Mouse (Mus musculus) embryonic facial prominence, embryonic 14.5 days (tissue): ENCODE measurements at regions not wholly inside any gene's neighbourhood (a gene's known extent, or its start where the extent isn't known, plus 50 kb on each side); places are given as distances from the start of the nearest gene placed in this dataset.
"Not testable (repeated sequence)": the region's sequence is repeated elsewhere in the genome, so short reads cannot be mapped to it uniquely, and the experiment has no call there.

Experiments
- ATAC-seq: fragments of 200-750 bp; cut with Nextera tagmentation; 2 replicates; pipeline ENCODE4 v1.8.0; 2017; ENCODE audit warnings: low read depth, moderate number of reproducible peaks, moderate TSS enrichment
- DNase-seq: peaks from one replicate; pipeline ENCODE4 v3.0.0-alpha.2; 2015; ENCODE audit warnings: low spot score
- H3K27ac ChIP-seq: fragments of 300-500 bp; sonication (generic); replicated peaks from 2 replicates; pipeline ENCODE4 v1.5.1; 2014; ENCODE audit warnings: low read depth, mild to moderate bottlenecking, low read length, moderate library complexity
- H3K27me3 ChIP-seq: fragments of 300-500 bp; sonication (generic); replicated peaks from 2 replicates; pipeline ENCODE4 v1.6.1; 2014; ENCODE audit warnings: low read length; ENCODE audit not compliant: control insufficient read depth, insufficient read depth
- H3K36me3 ChIP-seq: fragments of 300-500 bp; sonication (generic); 2 replicates; pipeline ENCODE4 v1.6.1; 2014; ENCODE audit warnings: low read length, mixed read lengths; ENCODE audit not compliant: control insufficient read depth, insufficient read depth
- H3K4me1 ChIP-seq: fragments of 300-500 bp; sonication (generic); 2 replicates; pipeline ENCODE4 v1.6.1; 2014; ENCODE audit warnings: antibody characterized with exemption, low read length; ENCODE audit not compliant: control insufficient read depth, insufficient read depth
- H3K4me2 ChIP-seq: fragments of 300-500 bp; sonication (generic); 2 replicates; pipeline ENCODE4 v1.6.1; 2014; ENCODE audit warnings: low read depth, mild to moderate bottlenecking, low read length, moderate library complexity, mixed read lengths
- H3K4me3 ChIP-seq: fragments of 300-500 bp; sonication (generic); 2 replicates; pipeline ENCODE4 v1.5.1; 2014; ENCODE audit warnings: low read depth, mild to moderate bottlenecking, low read length
- H3K9ac ChIP-seq: fragments of 300-500 bp; sonication (generic); 2 replicates; pipeline ENCODE4 v1.6.1; 2014; ENCODE audit warnings: low read depth, mild to moderate bottlenecking, low read length, moderate library complexity, mixed read lengths
- H3K9me3 ChIP-seq: fragments of 300-500 bp; sonication (generic); 2 replicates; pipeline ENCODE4 v1.6.1; 2016; ENCODE audit warnings: low read length; ENCODE audit not compliant: control insufficient read depth
- WGBS: fragments of 180-500 bp; shearing (Covaris S2); extraction: QIAGEN DNeasy Blood & Tissue Kit; methylation state at CpG from one replicate; pipeline ENCODE4 v1.1.7; 2014; 5-methylcytosine and 5-hydroxymethylcytosine counted together

GRCm38 (mm10) chr14:108709101-108709631 is 204.8 kb downstream of the Slitrk1 start:
- Histone ChIP-seq H3K4me3 (no peak overlapping the region), H3K36me3 (no peaks in the 10 kb centered on the region), H3K9ac (no peak overlapping the region), H3K9me3 (no peaks in the 10 kb centered on the region), H3K27me3 (no peaks in the 10 kb centered on the region), H3K27ac (no peak overlapping the region), H3K4me2 (no peak overlapping the region), H3K4me1 (no peaks in the 10 kb centered on the region)
- peak; percentile 43 for DNase-seq
- 0 out of 2 replicates have a peak, but pooled peaks have one; percentile 26 for ATAC-seq

- not testable (repeated sequence) for H3K9me3 ChIP-seq, H3K27ac ChIP-seq, H3K4me2 ChIP-seq, H3K9ac ChIP-seq, ATAC-seq, H3K27me3 ChIP-seq, DNase-seq, H3K4me3 ChIP-seq, H3K36me3 ChIP-seq, H3K4me1 ChIP-seq
- 91% methylated on average over 5 of the region's 5 CpGs for WGBS
Observed at GRCm38 (mm10) chr14:108704662-108705061, 209.3 kb downstream of the Slitrk1 start.

DNA sequence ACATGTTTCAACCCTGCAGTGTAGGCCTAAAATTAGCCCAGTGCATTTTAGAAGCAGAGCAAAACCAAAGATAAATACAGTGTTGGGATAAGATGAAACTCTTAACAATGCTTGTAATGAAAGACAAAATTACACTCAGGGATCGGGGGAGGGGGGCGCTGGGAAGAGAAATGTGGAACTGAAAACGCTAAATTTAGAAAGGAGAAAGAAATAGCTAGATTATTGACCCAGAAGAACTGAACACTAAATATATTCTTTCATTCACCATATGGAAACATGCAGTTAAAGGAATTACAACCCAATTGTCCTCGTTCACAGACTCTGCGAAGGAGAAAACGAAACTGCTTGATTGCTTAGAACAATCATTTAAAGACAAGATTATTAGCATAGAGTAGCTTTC is 249.1 kb downstream of the Slitrk1 start:
- 79% methylated on average over 6 of the region's 6 CpGs for WGBS
- Histone ChIP-seq H3K27ac (no peak overlapping the region), H3K27me3 (no peaks in the 10 kb centered on the region), H3K9ac (no peak overlapping the region), H3K9me3 (no peaks in the 10 kb centered on the region), H3K4me1 (no peaks in the 10 kb centered on the region), H3K4me3 (no peak overlapping the region), H3K36me3 (no peaks in the 10 kb centered on the region), H3K4me2 (no peak overlapping the region)
- no peak for ATAC-seq
- DNase-seq: no peak

- no peak for ATAC-seq
- no peak overlapping the region for H3K4me3 ChIP-seq
- no peaks in the 10 kb centered on the region for H3K4me1 ChIP-seq
- H3K27me3 ChIP-seq: no peaks in the 10 kb centered on the region
- no peak overlapping the region for H3K9ac ChIP-seq
- H3K27ac ChIP-seq: no peak overlapping the region
- H3K9me3 ChIP-seq: no peaks in the 10 kb centered on the region
- DNase-seq: no peak
- no peak overlapping the region for H3K4me2 ChIP-seq
- H3K36me3 ChIP-seq: no peaks in the 10 kb centered on the region
- WGBS: 89% methylated on average over 2 of the region's 2 CpGs
Observed at GRCm38 (mm10) chr14:108638291-108638690, 275.7 kb downstream of the Slitrk1 start.

DNA sequence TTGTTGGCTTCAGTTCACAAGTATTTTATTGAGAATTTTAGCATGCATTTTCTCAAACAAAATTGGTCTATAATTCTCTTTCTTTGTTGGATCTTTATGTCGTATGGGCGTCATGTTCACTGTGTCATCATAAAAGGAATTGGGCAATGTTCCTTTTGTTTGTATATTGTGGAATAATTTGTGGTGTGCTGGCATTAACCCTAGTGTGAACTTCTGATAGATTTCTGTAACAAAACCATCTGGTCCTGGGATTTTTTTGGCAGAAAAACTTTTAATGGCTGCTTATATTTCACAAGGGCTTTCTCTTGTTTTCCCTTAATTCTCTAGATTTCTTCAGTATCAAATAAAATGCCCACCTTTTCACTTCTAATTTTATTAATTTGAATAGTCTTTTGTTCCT is 278.7 kb downstream of the Slitrk1 start:
- no peak for ATAC-seq
- no peak overlapping the region for H3K9ac ChIP-seq
- H3K36me3 ChIP-seq: no peaks in the 10 kb centered on the region
- DNase-seq: no peak
- no peaks in the 10 kb centered on the region for H3K4me1 ChIP-seq
- WGBS: 86% methylated on average over 2 of the region's 2 CpGs
- H3K27ac ChIP-seq: no peak overlapping the region
- no peaks in the 10 kb centered on the region for H3K9me3 ChIP-seq
- no peak overlapping the region for H3K4me3 ChIP-seq
- H3K4me2 ChIP-seq: no peak overlapping the region
- no peaks in the 10 kb centered on the region for H3K27me3 ChIP-seq

DNA sequence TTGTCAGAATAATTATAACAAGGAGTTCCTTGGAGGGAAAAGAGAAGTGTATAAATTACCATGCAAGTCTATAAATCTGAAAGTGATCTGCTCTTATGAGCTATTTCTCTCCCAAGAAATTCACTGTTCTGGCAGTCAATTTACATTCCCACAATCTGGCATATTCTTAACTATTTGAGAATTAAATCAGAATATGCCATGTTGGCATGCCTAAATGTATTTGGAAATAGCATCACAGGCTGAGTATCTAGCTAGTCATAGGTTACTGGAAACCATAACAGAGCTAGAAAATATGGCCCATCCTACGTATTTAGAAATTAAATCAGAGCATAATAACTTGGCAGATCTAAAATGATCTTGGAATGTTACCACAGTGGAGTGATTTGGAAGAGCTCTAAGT is 303.9 kb downstream of the Slitrk1 start:
- H3K27ac ChIP-seq: no peak overlapping the region
- H3K4me1 ChIP-seq: no peaks in the 10 kb centered on the region
- H3K36me3 ChIP-seq: no peaks in the 10 kb centered on the region
- no peak for DNase-seq
- WGBS: 76% methylated on average over 1 of the region's 1 CpGs
- H3K4me3 ChIP-seq: no peak overlapping the region
- ATAC-seq: no peak
- no peak overlapping the region for H3K4me2 ChIP-seq
- no peaks in the 10 kb centered on the region for H3K27me3 ChIP-seq
- no peaks in the 10 kb centered on the region for H3K9me3 ChIP-seq
- no peak overlapping the region for H3K9ac ChIP-seq
